Mouse (Mus musculus): Measurements from ENCODE around the gene Zbtb34. TPM values are rescaled to one million over a fixed set of nuclear protein-coding genes. Genes with fewer than 3 reads are reported as not detected.

The Zbtb34 gene
- polyA plus RNA-seq, 1 experiment from 2014 or later: 1.5 TPM

DNA sequence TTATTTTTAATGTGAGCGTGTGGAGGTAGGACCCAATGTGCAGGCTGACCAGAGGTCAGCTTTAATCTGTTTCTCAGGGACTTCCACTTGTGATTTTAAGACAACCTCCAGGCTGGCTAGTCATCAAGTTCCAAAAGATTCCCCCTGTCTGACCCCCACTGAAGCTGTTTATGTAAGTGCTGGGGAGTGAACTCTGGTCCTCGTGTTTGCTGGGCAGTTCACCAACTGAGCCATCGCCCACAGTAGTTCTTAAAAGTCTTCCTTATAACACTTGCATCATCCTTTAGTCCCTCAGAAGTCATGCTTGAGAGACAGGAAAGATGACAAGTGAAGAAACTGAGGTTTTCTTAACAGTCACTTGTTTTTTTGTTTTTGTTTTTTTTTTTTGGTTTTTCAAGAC is 25.6 kb upstream of the Zbtb34 start:
- Histone ChIP-seq H3K9me3 (replicated peaks) (no peaks in the 10 kb centered on the region), H3K9ac (no peak overlapping the region), H3K4me2 (no peak overlapping the region), H3K27me3 (no peaks in the 10 kb centered on the region), H3K4me1 (replicated peaks) (peaks cover 26% of the 10 kb centered on the region), H3K4me3 (replicated peaks) (no peak overlapping the region), H3K27ac (replicated peaks) (no peak overlapping the region), H3K36me3 (replicated peaks) (peaks cover 71% of the 10 kb centered on the region)
- ATAC-seq (ENCODE audit: insufficient read depth): no peak
- 72% methylated on average over 3 of the region's 3 CpGs for WGBS (ENCODE audit: insufficient replicate concordance)

DNA sequence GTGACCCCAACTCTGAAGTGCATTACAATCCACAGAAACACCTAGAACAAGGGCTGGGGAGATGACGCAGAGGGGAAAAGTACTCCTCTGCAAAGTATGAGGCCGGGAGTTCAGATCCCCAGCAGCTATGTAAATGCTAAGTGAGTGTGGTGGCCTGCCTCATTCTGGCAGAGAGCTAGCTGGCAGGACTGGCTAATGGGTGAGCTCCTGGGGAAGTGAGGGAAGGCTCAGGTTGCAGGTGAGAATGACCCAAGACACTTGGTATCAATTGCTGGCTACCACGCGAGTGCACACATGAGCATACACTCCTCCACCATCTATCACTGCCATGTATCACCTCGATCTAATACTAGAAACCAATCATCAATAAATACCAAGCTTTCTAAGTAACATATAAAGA is 25.1 kb upstream of the Zbtb34 start:
- H3K4me2 ChIP-seq: no peak overlapping the region
- H3K27ac ChIP-seq (replicated peaks): no peak overlapping the region
- H3K4me3 ChIP-seq (replicated peaks): no peak overlapping the region
- H3K9ac ChIP-seq: no peak overlapping the region
- 85% methylated on average over 5 of the region's 5 CpGs for WGBS (ENCODE audit: insufficient replicate concordance)
- H3K27me3 ChIP-seq: no peaks in the 10 kb centered on the region
- ATAC-seq (ENCODE audit: insufficient read depth): no peak
- H3K9me3 ChIP-seq (replicated peaks): no peaks in the 10 kb centered on the region
- H3K36me3 ChIP-seq (replicated peaks): peaks cover 71% of the 10 kb centered on the region
- H3K4me1 ChIP-seq (replicated peaks): peaks cover 26% of the 10 kb centered on the region

DNA sequence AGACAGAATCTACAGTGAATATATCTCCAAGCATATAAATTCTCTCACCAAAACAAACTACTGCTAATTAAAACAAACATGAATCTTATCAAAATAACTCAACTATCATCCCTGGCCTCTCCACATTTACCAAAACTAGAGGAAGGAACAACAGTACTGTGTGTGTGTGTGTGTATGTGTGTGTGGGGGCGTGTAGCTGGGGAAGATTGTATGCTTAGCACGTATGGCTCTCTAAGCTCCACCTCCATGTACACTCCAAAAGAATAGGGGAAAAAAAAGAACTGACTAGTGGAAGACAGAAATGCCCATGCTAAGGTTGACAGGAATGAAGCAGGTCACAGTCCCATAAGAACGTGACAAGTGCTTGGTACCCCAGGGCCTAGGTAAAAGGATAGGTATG is 24.2 kb upstream of the Zbtb34 start:
- Histone ChIP-seq H3K27ac (replicated peaks) (no peak overlapping the region), H3K4me2 (no peak overlapping the region), H3K27me3 (no peaks in the 10 kb centered on the region), H3K9ac (no peak overlapping the region), H3K36me3 (replicated peaks) (peaks cover 72% of the 10 kb centered on the region), H3K9me3 (replicated peaks) (no peaks in the 10 kb centered on the region), H3K4me3 (replicated peaks) (no peak overlapping the region), H3K4me1 (replicated peaks) (peaks cover 23% of the 10 kb centered on the region)
- WGBS (ENCODE audit: insufficient replicate concordance): 77% methylated on average over 3 of the region's 3 CpGs
- no peak for ATAC-seq (ENCODE audit: insufficient read depth)

DNA sequence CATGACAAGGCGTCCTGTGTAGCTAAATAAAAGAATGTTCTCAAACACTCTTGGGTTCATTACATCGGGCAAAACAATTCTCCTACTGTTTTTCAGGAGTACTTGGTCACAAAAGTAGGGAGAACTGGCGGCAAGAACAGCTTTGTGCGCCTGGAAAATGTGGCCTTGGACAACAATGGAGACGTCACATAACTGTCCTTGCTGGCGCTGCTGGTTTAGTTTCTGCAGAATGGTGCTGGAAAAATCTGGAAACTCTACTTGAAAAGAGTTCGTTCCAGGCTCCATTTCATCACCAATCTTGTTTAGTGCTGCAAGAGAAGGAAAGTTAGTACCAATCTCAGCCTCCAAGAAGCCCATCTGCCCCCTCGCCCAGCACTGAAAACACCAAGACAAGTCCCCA is 23.7 kb upstream of the Zbtb34 start:
- peaks cover 69% of the 10 kb centered on the region for H3K36me3 ChIP-seq (replicated peaks)

DNA sequence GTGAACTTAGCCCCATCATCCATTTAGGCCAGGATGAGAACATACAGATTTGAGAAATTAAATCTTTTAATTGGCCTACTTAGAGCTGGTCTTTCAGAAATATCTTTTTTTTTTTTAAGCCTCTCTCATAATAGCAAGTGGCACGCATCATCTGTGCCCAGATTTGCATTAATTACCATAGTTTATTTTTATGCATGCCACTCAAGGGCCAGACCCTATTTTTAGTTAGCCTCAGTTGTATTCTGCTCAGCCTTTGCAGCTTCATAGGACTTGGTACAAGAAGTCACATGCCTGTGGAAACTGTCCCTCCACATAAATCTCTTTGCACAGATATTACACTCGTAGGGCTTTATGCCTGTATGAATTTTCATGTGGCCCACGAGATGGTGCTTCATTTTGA is 22.4 kb upstream of the Zbtb34 start:
- peaks cover 14% of the 10 kb centered on the region for H3K4me1 ChIP-seq (replicated peaks)
- no peaks in the 10 kb centered on the region for H3K9me3 ChIP-seq (replicated peaks)
- no peak overlapping the region for H3K4me3 ChIP-seq (replicated peaks)
- no peak overlapping the region for H3K27ac ChIP-seq (replicated peaks)
- no peaks in the 10 kb centered on the region for H3K27me3 ChIP-seq
- no peak overlapping the region for H3K9ac ChIP-seq
- no peak for ATAC-seq (ENCODE audit: insufficient read depth)
- peaks cover 70% of the 10 kb centered on the region for H3K36me3 ChIP-seq (replicated peaks)
- WGBS (ENCODE audit: insufficient replicate concordance): 76% methylated on average over 3 of the region's 3 CpGs
- no peak overlapping the region for H3K4me2 ChIP-seq

More for the DNA sequence above, 23.7 kb upstream of the Zbtb34 start:
- Histone ChIP-seq H3K9me3 (replicated peaks) (no peaks in the 10 kb centered on the region), H3K9ac (no peak overlapping the region), H3K4me1 (replicated peaks) (peaks cover 19% of the 10 kb centered on the region), H3K27ac (replicated peaks) (no peak overlapping the region), H3K4me2 (no peak overlapping the region), H3K27me3 (no peaks in the 10 kb centered on the region), H3K4me3 (replicated peaks) (no peak overlapping the region)
- 79% methylated on average over 8 of the region's 8 CpGs for WGBS (ENCODE audit: insufficient replicate concordance)
- no peak for ATAC-seq (ENCODE audit: insufficient read depth)

DNA sequence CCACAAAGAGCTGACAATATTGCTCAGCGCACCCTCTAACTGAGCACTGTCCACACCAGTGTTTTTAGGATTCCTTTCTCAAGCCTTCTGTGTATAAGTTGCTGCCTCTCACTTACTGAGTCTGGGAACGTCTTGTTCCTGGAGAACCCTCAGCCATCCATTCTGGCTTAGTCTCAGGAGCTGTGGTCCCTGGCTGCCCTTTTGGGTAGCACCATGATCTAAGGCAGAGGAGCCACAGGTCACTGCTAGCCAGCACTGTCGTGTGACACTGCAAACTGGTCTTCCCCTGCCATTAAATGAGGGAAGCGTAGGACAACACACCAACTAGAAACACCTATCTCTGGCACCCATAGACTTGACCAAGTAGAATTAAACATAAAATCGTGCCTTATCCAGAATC is 21.6 kb upstream of the Zbtb34 start:
- no peak overlapping the region for H3K27ac ChIP-seq (replicated peaks)
- no peak overlapping the region for H3K4me3 ChIP-seq (replicated peaks)
- WGBS (ENCODE audit: insufficient replicate concordance): 82% methylated on average over 5 of the region's 5 CpGs
- H3K9ac ChIP-seq: no peak overlapping the region
- H3K36me3 ChIP-seq (replicated peaks): peaks cover 67% of the 10 kb centered on the region
- H3K9me3 ChIP-seq (replicated peaks): no peaks in the 10 kb centered on the region
- no peak overlapping the region for H3K4me2 ChIP-seq
- no peak for ATAC-seq (ENCODE audit: insufficient read depth)
- H3K4me1 ChIP-seq (replicated peaks): peaks cover 14% of the 10 kb centered on the region
- no peaks in the 10 kb centered on the region for H3K27me3 ChIP-seq

DNA sequence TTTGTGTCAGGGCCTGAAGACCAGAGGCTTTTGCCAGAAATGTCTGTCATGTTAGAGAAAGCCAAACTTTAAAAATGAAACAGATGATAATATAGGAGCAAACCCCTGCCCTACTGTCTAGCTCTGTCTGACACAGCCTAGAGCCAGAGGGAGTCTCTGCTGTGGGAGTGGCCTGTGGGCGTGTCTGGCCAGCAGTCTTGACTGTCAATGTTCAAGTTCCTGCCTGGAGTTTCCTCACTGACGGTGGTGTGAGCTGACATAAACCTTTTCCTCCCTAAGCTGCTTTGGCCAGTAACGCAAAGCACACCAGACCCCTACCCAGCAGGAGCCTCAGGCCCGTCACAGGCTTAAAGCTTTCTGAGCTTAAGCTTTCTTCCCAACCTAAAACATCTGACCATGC is 21.0 kb upstream of the Zbtb34 start:
- no peak overlapping the region for H3K9ac ChIP-seq
- H3K4me2 ChIP-seq: no peak overlapping the region
- no peak overlapping the region for H3K27ac ChIP-seq (replicated peaks)
- peaks cover 65% of the 10 kb centered on the region for H3K36me3 ChIP-seq (replicated peaks)
- WGBS (ENCODE audit: insufficient replicate concordance): 38% methylated on average over 4 of the region's 4 CpGs
- H3K4me1 ChIP-seq (replicated peaks): peaks cover 11% of the 10 kb centered on the region
- no peak overlapping the region for H3K4me3 ChIP-seq (replicated peaks)
- ATAC-seq (ENCODE audit: insufficient read depth): no peak
- no peaks in the 10 kb centered on the region for H3K9me3 ChIP-seq (replicated peaks)
- H3K27me3 ChIP-seq: no peaks in the 10 kb centered on the region

DNA sequence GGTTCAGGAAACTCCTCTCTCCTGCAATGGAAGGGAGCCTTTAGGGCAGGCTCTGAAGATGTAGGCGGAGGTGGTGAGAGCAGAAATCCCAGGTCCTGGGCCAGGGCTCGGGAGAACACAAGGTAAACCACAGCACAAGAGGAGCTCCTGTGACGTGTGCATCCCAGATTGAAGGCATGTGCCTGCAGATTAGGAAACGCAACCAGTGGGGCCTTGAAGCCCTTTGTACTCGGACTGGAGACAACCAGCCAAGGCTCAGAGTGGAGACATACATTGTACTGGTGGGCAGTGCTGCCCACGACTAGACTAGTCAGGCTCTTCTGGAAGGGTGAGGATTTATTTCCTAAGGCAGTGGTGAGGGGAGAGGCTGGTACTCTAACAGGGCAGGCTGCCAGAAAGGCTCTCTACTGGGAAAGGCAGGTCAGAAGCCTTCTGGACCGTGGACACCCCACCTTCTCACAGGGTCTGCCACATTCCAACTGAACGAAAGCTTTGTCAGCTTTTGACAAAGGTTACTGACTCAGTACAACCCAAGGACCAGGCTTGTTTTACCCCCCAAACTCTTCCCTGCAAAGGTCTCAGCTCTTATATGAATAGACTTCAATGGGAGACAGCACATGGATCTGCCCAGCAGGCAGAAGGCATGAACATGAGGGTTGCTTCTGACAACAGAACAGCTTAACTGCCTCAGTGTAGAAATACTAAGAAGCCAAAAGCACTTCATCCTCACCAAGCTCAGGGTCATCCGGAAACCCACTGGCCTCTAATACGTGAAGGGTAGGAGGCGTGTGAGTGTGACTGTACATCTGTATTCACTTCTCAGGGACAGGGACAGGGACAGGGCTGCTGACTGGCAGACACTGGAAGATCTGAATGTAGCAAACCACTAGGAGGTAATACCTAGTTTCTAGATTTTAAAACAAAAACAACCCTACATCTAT is 20.2 kb upstream of the Zbtb34 start:
- no peak overlapping the region for H3K4me3 ChIP-seq (replicated peaks)
- ATAC-seq (ENCODE audit: insufficient read depth): no peak
- H3K27ac ChIP-seq (replicated peaks): no peak overlapping the region
- no peak overlapping the region for H3K9ac ChIP-seq
- 77% methylated on average over 11 of the region's 11 CpGs for WGBS (ENCODE audit: insufficient replicate concordance)
- peaks cover 10% of the 10 kb centered on the region for H3K4me1 ChIP-seq (replicated peaks)
- H3K4me2 ChIP-seq: no peak overlapping the region
- no peaks in the 10 kb centered on the region for H3K27me3 ChIP-seq
- peaks cover 65% of the 10 kb centered on the region for H3K36me3 ChIP-seq (replicated peaks)
- no peaks in the 10 kb centered on the region for H3K9me3 ChIP-seq (replicated peaks)

DNA sequence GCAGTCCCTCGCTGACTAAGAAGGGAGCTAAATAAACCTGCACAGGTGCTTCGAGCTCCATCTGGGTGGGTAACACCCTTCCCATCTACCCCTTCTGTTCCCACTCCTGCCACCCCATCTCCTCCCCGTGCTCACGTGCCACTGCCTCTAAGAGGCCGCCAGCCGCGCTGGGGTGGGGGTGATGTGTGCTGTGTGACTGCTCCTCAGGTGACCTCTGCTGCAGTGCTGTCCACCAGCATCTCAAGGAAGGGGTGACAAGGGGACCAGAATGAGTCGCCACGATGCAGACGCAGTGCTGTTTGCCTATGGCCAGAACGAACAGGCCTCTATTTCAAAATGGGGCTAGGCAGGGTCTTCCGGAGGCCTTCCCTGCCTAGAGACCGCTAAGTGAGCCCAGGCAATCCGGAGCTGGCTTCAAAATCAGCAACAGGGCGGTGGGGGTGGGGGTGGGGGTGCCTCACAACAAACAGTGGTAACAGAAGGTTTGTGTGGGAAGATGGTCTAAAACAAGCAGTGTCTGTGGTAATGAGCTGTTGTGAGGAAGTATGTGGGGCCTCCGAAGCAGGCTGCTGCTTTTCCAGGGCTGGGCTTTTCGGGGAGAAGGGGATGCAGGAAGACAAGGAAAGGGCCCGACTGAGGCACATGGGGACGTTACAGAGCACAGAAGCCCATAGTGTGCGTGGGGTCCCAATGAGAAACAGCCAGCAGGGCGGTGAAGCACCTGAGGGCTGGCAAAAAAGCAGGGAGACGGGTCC is 18.2 kb upstream of the Zbtb34 start:
- Histone ChIP-seq H3K4me1 (replicated peaks) (peaks cover 10% of the 10 kb centered on the region), H3K4me3 (replicated peaks) (no peak overlapping the region), H3K9ac (no peak overlapping the region), H3K27ac (replicated peaks) (no peak overlapping the region), H3K9me3 (replicated peaks) (no peaks in the 10 kb centered on the region), H3K27me3 (no peaks in the 10 kb centered on the region), H3K36me3 (replicated peaks) (peaks cover 46% of the 10 kb centered on the region), H3K4me2 (no peak overlapping the region)
- WGBS (ENCODE audit: insufficient replicate concordance): 85% methylated on average over 22 of the region's 22 CpGs
- no peak for ATAC-seq (ENCODE audit: insufficient read depth)

DNA sequence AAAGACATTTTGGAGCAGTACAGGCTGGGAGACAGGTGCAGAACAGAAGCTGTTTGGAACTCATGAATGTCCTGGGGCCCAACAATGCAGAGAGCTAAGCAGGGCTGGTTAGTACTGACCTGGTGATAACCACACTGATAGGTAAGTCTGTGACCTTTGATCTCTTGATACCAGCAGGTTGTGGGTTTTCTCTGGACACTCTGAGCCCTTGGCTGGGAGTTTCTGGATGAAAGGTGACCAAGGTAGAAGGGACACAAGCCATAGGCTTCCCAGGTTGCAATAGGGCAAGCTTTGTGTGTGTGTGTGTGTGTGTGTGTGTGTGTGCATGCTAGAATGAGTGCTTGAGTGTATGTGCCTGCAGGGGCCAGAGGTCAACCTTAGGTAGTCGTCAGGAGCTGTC is 15.7 kb upstream of the Zbtb34 start:
- ATAC-seq (ENCODE audit: insufficient read depth): 0 out of 2 replicates have a peak, but pooled peaks have one; percentile 15
- no peak overlapping the region for H3K9ac ChIP-seq
- H3K4me3 ChIP-seq (replicated peaks): no peak overlapping the region
- H3K9me3 ChIP-seq (replicated peaks): no peaks in the 10 kb centered on the region
- WGBS (ENCODE audit: insufficient replicate concordance): 64% methylated on average over 1 of the region's 1 CpGs
- no peaks in the 10 kb centered on the region for H3K4me1 ChIP-seq (replicated peaks)
- no peak overlapping the region for H3K27ac ChIP-seq (replicated peaks)
- peaks cover 25% of the 10 kb centered on the region for H3K36me3 ChIP-seq (replicated peaks)
- H3K27me3 ChIP-seq: no peaks in the 10 kb centered on the region
- no peak overlapping the region for H3K4me2 ChIP-seq

DNA sequence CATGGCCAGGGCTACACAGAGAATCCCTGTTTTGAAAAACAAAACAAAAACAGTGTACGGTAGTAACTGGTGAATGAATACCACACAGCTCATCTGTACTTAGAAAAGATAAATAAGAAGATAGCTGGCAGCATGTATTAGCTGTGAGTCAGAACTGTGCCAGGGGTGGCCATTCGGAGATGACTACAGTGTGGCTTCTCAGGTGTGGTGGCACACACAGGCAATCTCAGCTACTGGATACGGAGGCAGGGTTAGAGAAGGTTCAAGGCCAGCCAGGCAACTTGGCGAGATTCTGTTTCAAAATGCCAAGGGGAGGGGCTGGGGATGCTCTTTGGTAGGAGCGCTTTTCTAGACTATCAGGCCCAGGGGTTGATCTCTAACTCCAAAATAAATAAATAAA is 14.6 kb upstream of the Zbtb34 start:
- WGBS (ENCODE audit: insufficient replicate concordance): 70% methylated on average over 5 of the region's 5 CpGs
- H3K4me3 ChIP-seq (replicated peaks): no peak overlapping the region
- no peak overlapping the region for H3K27ac ChIP-seq (replicated peaks)
- no peaks in the 10 kb centered on the region for H3K4me1 ChIP-seq (replicated peaks)
- peaks cover 15% of the 10 kb centered on the region for H3K36me3 ChIP-seq (replicated peaks)
- H3K27me3 ChIP-seq: no peaks in the 10 kb centered on the region
- H3K9me3 ChIP-seq (replicated peaks): no peaks in the 10 kb centered on the region
- ATAC-seq (ENCODE audit: insufficient read depth): no peak
- H3K9ac ChIP-seq: no peak overlapping the region
- H3K4me2 ChIP-seq: no peak overlapping the region
